Mouse (Mus musculus) spleen, postnatal 0 days (tissue): Measurements from ENCODE around the gene Pgm2. TPM values are rescaled to one million over a fixed set of nuclear protein-coding genes. Genes with fewer than 3 reads are reported as not detected.

Experiments
- polyA plus RNA-seq: library from polyadenylated mRNA; unstranded; fragments of >200 nt; fragmentation: Nextera tagmentation; extraction: Ambion mirVana; gene quantifications from 2 replicates; pipeline ENCODE4 v1.2.1, GENCODE M21; 2015

Pgm2 gene
- 22.9 and 23.5 TPM in 2 replicates for polyA plus RNA-seq

GRCm38 (mm10) chr5:64092748-64093292 is at the start of gene Pgm2:
TSS of gene Pgm2 (plus strand) at chr5:64092950.

GRCm38 (mm10) chr5:64155861-64156550 is 63.3 kb downstream of the Pgm2 start, which contains the start of gene Tbc1d1:
TSS of gene Tbc1d1 (plus strand) at chr5:64156305.

Other genes starting within 250 kb of the Pgm2 start
- gene Rell1, start 124.1 kb upstream of the Pgm2 start, polyA plus RNA-seq = 11.9 and 12.1 TPM in 2 replicates
- 12.2 and 15.0 TPM in 2 replicates for gene Tbc1d1, start 63.4 kb downstream of the Pgm2 start, polyA plus RNA-seq